Mouse (Mus musculus) E14TG2a.4 (cell line): ENCODE data around the gene C130074G19Rik.

Experiments used
- NANOG ChIP-seq: IDR thresholded peaks from 2 replicates; pipeline ENCODE4 v1.6.1; 2014; ENCODE audit warnings: borderline replicate concordance, low read length, mixed read lengths
- POU5F1 ChIP-seq: IDR thresholded peaks from 2 replicates; pipeline ENCODE4 v1.6.1; 2014; ENCODE audit warnings: low read length, borderline replicate concordance

DNA sequence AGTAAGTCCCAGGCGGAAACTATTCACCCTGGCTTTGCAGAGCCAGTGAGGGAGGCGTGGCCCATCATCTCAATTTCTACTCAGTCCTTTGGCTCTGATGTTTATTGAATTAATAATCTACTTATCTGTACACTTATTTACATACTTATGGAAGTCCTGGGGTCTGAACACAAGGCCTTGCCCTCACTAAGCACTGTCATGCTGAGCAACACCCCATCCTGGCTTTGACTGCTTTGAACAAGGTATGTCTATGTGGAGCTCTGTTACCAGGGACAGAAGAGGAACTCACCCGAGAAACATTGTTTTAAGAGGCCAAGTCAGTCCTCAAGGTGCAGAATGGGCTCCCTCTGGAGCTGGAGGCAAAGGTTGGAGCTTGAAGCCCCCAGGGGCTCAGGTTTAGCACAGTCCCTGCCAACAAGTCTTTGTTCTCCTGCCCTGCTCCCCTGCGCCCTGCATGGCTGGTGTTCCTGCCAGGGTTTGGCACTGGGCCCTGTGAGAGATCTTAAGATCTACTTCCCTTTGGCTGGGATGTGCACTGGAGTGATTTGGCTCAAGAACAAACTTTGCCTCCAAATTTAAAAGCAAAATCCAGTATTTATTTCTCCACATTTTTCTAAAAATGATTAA is 13.0 kb downstream of the C130074G19Rik start:
- TF ChIP-seq NANOG: no peak
- TF ChIP-seq POU5F1: no peak
